Mouse (Mus musculus): ENCODE data around the gene Rpl10a.

Gene Rpl10a

GRCm38 (mm10) chr17:28330590-28330989, 2.3 kb downstream of the Rpl10a start:
- CTCF ChIA-PET, result interaction anchor here (0.6 kb wide), 2 partner anchors 123 to 125 kb away, joined by 6 to 14 read pairs; partner anchors contain the start of gene Def6

- CTCF ChIA-PET, result interaction anchor here (0.5 to 0.6 kb wide), 2 partner anchors 46 to 190 kb away, joined by 3 to 4 read pairs; no protein-coding TSS in a partner anchor
These were observed 3.2 kb downstream of the Rpl10a start for GRCm38 (mm10) chr17:28331241-28332112.

GRCm38 (mm10) chr17:28332113-28332914, 4.0 kb downstream of the Rpl10a start:
- CTCF ChIA-PET, result interaction anchor here (0.5 to 0.6 kb wide), 2 partner anchors 47 to 189 kb away, joined by 3 to 4 read pairs; no protein-coding TSS in a partner anchor

GRCm38 (mm10) chr17:28332915-28333546, 4.8 kb downstream of the Rpl10a start:
- CTCF ChIA-PET, result no interaction called here

- CTCF ChIA-PET, result no interaction called here
These were observed 7.0 kb downstream of the Rpl10a start for GRCm38 (mm10) chr17:28335267-28335666.

- CTCF ChIA-PET, result interaction anchor here (0.6 kb wide), 1 partner anchor 286 kb away, joined by 3 read pairs; no protein-coding TSS in a partner anchor
These were observed 9.3 kb downstream of the Rpl10a start for GRCm38 (mm10) chr17:28337547-28337946.

GRCm38 (mm10) chr17:28340578-28340977, 12.3 kb downstream of the Rpl10a start:
- CTCF ChIA-PET, result no interaction called here

- CTCF ChIA-PET, result no interaction called here
These were observed 12.8 kb downstream of the Rpl10a start for GRCm38 (mm10) chr17:28341091-28341490.

- CTCF ChIA-PET, result no interaction called here
These were observed 15.9 kb downstream of the Rpl10a start for GRCm38 (mm10) chr17:28344050-28344607.

GRCm38 (mm10) chr17:28344670-28345069, 16.4 kb downstream of the Rpl10a start:
- CTCF ChIA-PET, result no interaction called here

GRCm38 (mm10) chr17:28345271-28345721, 17.0 kb downstream of the Rpl10a start:
- CTCF ChIA-PET, result no interaction called here

- CTCF ChIA-PET, result no interaction called here
These were observed 17.6 kb downstream of the Rpl10a start for GRCm38 (mm10) chr17:28345882-28346281.

GRCm38 (mm10) chr17:28347327-28347726, 19.1 kb downstream of the Rpl10a start:
- CTCF ChIA-PET, result no interaction called here

- CTCF ChIA-PET, result no interaction called here
These were observed 19.9 kb downstream of the Rpl10a start for GRCm38 (mm10) chr17:28348211-28348610.

GRCm38 (mm10) chr17:28349264-28349880, 21.1 kb downstream of the Rpl10a start:
- CTCF ChIA-PET, result no interaction called here

GRCm38 (mm10) chr17:28349901-28350465, 21.7 kb downstream of the Rpl10a start:
- CTCF ChIA-PET, result no interaction called here

- CTCF ChIA-PET, result no interaction called here
These were observed 22.4 kb downstream of the Rpl10a start, which contains the start of gene Tead3 for GRCm38 (mm10) chr17:28350466-28351352. Gene Tead3 (minus strand): TSS chr17:28350817.

GRCm38 (mm10) chr17:28351353-28351890, 23.2 kb downstream of the Rpl10a start:
- CTCF ChIA-PET, result no interaction called here

- CTCF ChIA-PET, result no interaction called here
These were observed 23.7 kb downstream of the Rpl10a start for GRCm38 (mm10) chr17:28352018-28352417.

All from spleen, embryonic (tissue).